Mouse (Mus musculus) T-helper 2 cell (primary cell): ENCODE results near the gene Pih1d1.
"Not testable (repeated sequence)": the region's sequence is repeated elsewhere in the genome, so short reads cannot be mapped to it uniquely, and the experiment has no call there.

Experiments used
- in situ Hi-C: fragments of 300-600 bp; cut with MboI, MseI; formaldehyde crosslinking; loops from one replicate; pipeline ENCODE4 v1.15.1; 2025; ENCODE audit warnings: high pct_unique_total_duplicates

Pih1d1 gene

DNA sequence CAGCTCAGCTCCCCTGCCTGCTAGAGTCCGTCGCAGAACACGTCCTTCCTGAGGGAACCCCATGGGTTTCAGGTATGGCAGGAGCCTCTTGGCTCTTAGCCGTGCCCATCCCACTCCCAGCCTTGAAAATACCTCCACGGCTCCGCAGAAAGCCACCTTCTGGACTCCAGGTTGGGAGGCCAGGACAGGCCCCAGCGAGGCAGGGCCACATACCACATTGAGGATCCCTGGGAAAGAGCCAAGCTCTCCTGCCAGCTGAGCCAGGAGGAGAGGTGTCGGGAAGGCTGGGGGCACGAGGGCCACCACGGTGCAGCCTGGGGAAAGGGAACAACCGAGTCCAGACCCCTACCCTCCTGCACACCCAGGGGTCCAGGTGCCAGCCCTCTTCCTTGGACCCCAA lies 6.8 kb upstream of the Pih1d1 start:
- in situ Hi-C loops: no loop called here

DNA sequence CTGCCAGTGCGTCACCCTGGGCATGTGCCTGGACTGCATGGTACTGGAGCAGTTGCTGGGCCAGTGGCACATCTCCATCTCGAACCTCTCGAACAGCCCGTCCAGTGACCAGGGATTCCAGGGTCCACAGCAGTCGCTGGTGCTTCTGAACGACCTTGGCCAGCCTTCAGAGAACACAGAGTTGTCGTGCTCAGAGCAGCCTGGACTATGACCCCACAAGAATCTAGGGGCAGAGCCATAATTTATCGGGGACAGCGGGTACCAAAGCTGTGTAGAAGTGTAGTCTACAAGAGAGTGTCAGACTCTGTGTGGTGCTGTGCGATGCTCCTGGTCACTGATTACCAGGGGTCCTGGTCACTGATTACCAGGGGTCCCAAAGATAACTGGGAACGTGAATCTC lies 6.2 kb upstream of the Pih1d1 start:
- in situ Hi-C loops: no loop called here

- in situ Hi-C loops: no loop called here
Observed at GRCm38 (mm10) chr7:45148534-45149098, 5.5 kb upstream of the Pih1d1 start.

DNA sequence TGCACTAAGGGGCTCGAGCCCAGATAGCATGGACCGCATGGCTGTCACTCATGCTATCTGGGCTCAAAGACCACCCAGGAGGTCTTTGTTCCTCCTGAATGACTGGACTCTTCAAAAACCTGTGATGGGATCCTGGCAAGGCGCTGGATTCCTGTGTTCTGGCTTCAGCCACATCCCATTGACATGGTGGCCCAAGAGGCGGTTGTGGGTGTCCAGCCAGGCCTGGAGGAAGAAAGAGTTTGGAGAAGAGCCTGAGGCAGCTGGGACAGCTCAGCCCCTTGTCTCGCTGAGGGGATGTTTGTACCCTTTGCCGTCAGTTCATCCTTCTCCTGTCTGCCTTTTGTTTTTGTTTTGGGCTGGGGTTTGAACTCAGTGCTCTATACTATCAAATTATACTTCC lies 4.6 kb upstream of the Pih1d1 start:
- in situ Hi-C loops: no loop called here

DNA sequence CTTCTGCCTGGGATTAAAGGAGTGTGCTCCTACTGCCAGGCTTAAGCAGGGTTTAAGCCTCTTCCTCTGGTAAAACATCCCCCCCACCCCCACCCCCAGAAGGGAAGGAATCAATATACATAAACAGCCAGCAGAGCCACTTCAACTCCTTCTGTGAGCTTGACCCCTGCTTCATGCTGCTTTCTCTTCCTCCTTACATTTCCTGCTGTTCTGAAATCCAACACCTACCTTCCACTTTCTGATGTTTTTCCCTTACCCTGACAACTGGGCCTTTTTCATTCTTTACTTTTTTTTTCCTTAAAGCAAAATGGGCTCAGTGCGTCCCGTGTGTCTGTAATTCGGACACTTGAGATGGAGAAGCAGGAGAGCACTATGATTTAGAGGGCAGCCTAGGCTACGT lies 3.8 kb upstream of the Pih1d1 start:
- in situ Hi-C loops: no loop called here

DNA sequence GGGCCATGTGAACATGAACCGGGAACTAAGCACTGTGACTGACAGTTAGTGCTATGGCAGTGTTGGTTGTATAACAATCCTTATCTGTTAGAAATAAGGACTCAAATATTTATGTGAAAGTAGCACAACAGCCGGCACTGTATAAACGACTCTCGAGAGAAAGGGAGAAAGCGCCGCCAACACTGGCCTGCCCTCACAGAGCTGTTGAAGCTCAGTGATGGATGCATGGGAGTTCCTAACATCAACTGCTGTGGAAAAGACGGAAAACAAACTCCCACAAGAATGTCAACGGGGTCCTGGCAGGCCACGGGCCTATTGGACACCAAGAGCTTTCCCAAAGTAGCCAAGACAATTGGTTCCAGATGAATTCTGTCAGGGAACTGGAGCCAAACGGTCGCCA lies 2.8 kb upstream of the Pih1d1 start:
- in situ Hi-C loops: no loop called here

DNA sequence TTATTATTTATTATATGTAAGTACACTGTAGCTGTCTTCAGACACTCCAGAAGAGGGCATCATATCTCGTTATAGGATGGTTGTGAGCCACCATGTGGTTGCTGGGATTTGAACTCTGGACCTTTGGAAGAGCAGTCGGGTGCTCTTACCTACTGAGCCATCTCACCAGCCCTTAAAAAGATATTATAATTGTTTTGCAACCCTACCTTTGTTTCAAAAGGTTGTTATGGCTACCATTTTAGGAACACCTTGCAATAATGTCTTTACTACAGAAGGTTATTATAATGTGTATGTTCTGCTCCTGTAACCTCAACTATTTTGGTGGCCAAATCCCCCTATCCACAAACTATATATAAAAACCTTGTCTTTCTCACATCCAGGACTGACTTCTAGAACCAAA lies 1.1 kb upstream of the Pih1d1 start:
- in situ Hi-C loops: not testable (repeated sequence)

- in situ Hi-C loops: no loop called here
Observed at GRCm38 (mm10) chr7:45153586-45153985, 517 bp upstream of the Pih1d1 start.

DNA sequence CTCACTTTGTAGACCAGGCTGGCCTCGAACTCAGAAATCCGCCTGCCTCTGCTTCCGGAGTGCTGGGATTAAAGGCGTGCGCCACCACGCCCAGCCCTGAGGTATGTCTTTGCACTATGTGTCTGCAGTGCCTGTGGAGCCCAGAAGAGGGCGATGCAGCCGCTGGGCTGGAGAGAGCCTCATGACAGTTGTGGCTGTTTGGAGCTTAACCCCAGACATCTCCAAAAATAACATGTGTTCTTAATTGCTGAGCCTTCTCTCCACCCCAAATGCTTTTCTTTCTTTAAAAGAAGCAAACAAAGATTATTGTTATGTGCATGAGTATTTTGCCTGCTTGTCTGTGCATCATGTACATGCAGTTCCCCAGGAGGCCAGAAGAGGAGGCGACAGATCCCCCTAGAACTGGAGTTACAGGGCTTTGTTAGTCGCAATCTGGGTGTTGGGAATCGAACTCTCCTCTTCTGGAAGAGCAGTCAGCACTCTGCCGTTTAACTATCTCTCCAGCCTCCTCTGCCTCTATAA lies 951 bp downstream of the Pih1d1 start:
- in situ Hi-C loops: no loop called here

DNA sequence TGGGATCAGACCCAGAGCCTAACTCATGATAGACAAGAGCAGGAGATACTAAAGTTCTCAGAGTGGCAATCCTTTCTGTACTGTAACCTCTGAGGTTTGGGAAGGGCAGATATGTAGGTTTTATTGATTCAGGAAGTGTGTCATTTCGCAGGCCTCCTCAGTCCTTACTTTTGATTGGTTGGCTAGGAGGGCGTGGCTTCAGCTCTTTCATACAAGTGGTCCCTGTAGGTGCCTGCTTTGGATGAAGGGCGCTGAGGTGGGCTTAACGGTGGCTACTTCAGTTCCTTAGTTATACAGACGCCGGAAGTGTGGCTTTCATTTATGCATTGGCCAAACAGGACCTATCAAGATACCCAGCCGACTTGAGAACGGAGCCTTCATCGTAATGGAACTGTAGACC lies 1.5 kb downstream of the Pih1d1 start:
- in situ Hi-C loops: no loop called here

- in situ Hi-C loops: no loop called here
Observed at GRCm38 (mm10) chr7:45156206-45156605, 2.1 kb downstream of the Pih1d1 start.

DNA sequence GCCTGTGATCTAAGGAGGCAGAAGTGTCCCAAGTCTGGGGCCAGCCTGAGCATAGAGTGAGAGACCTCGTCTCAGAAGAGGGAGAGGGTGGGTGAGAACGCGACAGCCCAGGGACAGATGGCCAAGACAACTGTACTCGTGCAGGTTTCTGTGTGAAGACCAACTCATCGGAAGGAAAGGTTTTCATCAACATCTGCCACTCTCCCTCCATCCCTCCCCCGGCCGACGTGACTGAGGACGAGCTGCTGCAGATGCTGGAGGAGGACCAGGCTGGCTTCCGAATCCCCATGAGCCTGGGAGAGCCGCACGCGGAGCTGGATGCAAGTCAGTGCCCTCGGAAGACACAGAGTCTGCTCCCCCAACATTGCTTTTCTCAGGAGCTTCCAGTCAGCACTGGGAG lies 3.4 kb downstream of the Pih1d1 start:
- in situ Hi-C loops: no loop called here

DNA sequence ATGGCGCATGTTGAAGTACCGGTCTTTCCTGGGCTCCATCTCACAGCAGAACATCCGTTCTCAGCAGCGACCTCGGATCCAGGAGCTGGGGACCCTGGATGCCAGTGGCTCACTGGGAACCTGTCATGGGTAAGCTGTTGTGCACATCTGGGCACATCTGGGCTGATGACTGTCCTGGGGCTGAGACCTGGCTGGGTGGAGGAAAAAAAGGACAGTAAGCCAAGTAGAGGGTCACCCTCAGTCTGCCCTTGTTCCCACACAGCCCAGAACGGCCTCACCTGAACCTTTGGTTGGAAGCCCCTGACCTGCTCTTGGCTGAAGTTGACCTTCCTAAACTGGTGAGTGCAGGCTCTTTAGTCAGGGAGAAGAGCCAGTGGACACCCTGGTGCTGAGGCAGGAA lies 4.9 kb downstream of the Pih1d1 start:
- in situ Hi-C loops: no loop called here

- in situ Hi-C loops: no loop called here
Observed at GRCm38 (mm10) chr7:45160316-45160800, 6.3 kb downstream of the Pih1d1 start.

DNA sequence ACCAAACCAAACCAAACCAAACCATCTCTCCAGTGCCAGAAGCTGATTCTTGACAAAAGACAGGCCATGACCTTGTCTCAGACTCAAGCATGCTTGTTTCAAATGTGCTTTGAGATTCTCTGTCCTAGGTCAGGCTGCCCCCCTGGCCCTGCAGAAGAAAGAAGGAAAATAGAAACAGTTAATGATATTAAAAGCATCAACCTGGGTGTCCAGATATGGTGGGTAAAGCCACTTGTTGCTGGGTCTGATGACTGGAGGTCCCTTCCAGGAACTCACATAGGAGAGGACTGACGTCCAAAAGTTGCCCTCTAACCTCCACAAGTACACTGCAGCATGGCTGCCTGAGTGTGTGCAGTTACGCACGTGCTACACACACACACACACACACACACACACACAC lies 6.8 kb downstream of the Pih1d1 start:
- in situ Hi-C loops: no loop called here

DNA sequence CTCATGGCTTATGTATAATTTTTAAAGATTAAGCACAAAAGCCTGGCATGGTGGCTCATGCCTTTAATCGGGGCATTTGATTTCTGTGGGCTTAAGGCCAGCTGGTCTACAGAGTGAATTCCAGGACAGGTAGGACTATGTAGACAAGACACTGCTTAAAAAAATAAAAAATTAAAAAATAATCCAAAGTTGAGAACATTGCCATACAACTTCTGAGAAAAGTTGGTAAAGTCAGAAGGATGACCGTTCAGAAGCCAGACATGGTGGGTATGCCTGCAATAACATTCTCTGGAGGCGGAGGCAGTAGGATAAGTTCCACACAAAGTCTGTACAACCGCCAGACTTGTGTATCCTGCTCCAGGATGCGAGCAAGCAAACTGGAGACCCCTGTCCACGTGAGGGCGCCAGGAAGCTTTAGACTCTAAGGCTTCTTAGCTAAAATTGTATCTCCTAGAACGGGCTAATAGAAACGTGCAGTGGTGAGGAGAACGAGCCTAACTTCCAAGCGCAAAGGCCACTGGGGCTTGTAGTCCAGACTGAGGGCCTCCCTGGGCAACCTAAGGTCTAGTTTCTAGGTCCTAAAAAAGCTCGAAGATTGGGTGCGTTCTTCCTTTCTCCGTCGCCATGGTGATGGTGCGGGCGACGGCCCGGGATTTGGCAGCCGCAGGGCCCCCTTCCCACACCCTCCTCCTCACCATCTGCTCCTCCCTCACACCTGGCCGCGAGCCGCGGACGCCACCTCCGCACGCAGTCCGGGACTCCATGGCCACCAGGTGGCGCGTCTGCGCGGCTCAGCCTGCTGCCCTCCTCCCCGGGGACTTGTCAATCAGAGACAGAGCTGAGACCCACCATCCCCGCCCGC lies 7.7 kb downstream of the Pih1d1 start:
- in situ Hi-C loops: no loop called here

GRCm38 (mm10) chr7:45162551-45162950 lies 8.4 kb downstream of the Pih1d1 start:
- in situ Hi-C loops: no loop called here

DNA sequence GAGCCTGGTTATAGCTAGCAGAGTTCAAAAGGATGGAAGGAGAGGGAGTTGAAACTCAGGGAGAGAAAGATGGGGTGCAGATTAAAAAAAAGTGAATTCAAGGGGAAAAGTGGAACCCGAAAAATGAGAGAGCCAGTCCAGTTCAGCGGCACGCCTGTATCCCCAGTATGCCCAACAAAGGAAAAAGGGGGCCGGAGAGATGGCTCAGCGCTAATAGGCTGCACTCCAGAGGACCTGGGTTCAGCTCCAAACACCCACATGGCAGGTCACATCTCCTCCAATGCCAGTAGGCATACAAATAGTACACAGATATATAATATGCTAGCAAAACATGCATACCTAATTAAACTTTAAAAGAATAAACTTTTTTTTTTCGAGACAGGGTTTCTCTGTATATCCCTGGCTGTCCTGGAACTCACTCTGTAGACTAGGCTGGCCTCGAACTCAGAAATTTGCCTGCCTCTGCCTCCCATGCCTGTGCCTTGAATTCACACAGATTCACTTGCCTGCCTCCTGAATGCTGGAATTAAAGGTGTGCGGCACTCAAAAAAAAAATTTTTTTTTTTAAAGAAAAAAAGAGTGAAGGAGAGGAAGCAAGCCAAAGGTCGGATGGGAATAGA lies 9.0 kb downstream of the Pih1d1 start:
- in situ Hi-C loops: no loop called here

DNA sequence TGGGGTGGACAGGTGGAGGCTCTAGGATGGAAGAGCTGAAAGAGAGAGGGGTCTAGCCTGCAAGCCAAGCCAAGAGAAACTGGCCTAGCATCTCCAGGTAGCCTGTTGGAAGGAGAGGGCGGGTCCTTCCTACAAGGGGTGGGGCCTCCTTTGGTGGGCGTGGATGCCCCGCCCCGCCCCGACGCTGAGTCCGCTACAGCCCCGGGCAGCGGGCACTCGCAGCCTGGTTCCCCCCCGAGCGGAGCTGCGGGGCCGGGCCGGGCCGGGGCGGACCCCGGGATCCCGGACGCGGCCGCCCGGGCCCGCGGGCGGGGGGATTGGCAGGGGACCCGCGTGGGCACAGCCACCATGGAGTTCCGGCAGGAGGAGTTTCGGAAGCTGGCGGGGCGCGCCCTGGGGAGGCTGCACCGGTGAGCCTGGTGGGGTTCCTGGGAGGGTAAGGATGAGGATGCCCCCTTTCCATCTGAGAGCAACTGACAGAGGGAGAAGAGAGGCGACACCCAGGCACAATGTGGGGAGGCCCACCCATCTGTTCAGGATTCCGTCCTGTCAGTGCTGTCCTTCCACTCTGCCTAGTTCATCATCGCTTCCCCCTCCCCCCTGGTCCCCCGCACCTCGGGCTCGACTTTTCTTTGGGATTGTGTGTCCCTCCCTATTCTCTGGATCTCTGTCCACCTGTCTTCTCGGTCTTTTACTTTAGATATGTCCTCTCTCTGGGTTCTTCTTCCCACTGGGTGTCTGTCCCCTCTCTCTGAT lies 9.8 kb downstream of the Pih1d1 start, which contains the start of gene Slc17a7:
Gene Slc17a7, plus strand, starts transcription at position 215 of the 756 bp plus-strand sequence.
- in situ Hi-C loops: no loop called here

GRCm38 (mm10) chr7:45164833-45165232 lies 10.7 kb downstream of the Pih1d1 start:
- in situ Hi-C loops: no loop called here

- in situ Hi-C loops: no loop called here
Observed at GRCm38 (mm10) chr7:45165701-45166100, 11.6 kb downstream of the Pih1d1 start.

DNA sequence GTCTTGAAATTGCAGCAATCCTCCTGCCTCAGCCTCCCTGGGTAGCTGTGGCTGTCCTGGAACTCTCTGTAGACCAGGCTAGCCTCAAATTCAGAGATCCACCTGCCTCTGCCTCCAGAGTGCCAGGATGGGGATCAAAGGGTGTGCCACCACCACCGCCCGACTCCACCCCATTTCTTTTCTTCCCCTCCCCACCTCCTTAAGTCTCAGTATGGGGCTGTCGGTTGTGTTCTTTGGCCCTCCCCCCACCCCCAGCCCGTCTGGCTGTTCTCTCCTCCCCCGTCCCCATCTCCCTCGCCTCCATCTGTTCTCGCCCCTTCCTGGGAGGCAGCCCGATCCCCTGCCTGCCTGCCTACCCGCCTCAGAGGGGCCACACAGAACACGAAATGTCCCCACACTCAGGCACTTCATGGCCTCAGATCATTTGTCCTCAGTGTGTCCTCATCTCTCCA lies 12.9 kb downstream of the Pih1d1 start:
- in situ Hi-C loops: no loop called here
